Mouse (Mus musculus) erythroblast, embryonic 14.5 days (primary cell): Measurements from ENCODE around the gene Ms4a6d. TPM values are rescaled to one million over a fixed set of nuclear protein-coding genes. Genes with fewer than 3 reads are reported as not detected.

Source experiments
- H3K27me3 ChIP-seq: 2 replicates; pipeline ENCODE4 v1.6.1; 2012; ENCODE audit warnings: inconsistent platforms; ENCODE audit not compliant: control insufficient read depth
- H3K36me3 ChIP-seq: 2 replicates; pipeline ENCODE4 v1.6.1; 2012; ENCODE audit warnings: mild to moderate bottlenecking, inconsistent platforms; ENCODE audit not compliant: control insufficient read depth
- H3K4me1 ChIP-seq: 2 replicates; pipeline ENCODE4 v1.6.1; 2012; ENCODE audit warnings: inconsistent platforms; ENCODE audit not compliant: control insufficient read depth
- H3K4me3 ChIP-seq: replicated peaks from 2 replicates; pipeline ENCODE3; 2012; ENCODE audit warnings: moderate library complexity, mild to moderate bottlenecking, inconsistent platforms
- H3K9me3 ChIP-seq: 2 replicates; pipeline ENCODE4 v1.6.1; 2012; ENCODE audit warnings: low read length, inconsistent platforms, mixed read lengths; ENCODE audit not compliant: control insufficient read depth
- GATA1 ChIP-seq: IDR thresholded peaks from 2 replicates; pipeline ENCODE4 v1.6.1; 2012; ENCODE audit warnings: low read length, inconsistent platforms, mixed read lengths
- TAL1 ChIP-seq: IDR thresholded peaks from 3 replicates; pipeline ENCODE4 v1.6.1; 2012; ENCODE audit warnings: low read length, inconsistent platforms, mixed read lengths
- polyA plus RNA-seq: library from polyadenylated mRNA; stranded (reverse); fragments of >175 nt; gene quantifications from 2 replicates; pipeline ENCODE4 v1.2.3, GENCODE M21; 2012

Ms4a6d gene
- polyA plus RNA-seq, result not detected in 2 replicates

DNA sequence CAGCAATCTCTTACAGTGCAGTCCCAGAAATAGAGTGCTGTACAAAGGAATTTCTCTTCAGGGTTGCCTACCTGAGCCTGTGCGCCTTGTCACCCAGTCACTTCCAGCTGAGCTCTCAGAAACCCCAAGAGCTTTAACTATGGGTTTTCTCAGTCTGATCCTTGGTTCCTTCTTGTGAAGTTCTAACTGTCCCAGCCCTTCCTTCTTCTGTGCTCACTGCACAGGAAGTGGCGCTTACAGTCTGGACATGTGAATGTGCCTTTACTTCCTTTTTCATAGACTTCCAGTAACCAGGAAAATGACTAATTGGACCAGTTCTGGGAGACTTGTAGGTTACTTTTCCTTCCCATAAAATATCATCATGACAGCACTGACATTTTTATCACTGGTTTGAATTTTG, at the start of gene Ms4a6d:
Gene Ms4a6d, minus strand, starts transcription at position 247 of the 400 bp plus-strand sequence.
- H3K4me3 ChIP-seq, result no peak within 1 kb of the TSS
- no peaks in the 10 kb centered on the region for H3K27me3 ChIP-seq
- no peaks in the 10 kb centered on the region for H3K36me3 ChIP-seq
- no peak for TF ChIP-seq TAL1
- no peak for TF ChIP-seq GATA1
- H3K4me1 ChIP-seq, result no peaks in the 10 kb centered on the region
- H3K9me3 ChIP-seq, result no peaks in the 10 kb centered on the region

DNA sequence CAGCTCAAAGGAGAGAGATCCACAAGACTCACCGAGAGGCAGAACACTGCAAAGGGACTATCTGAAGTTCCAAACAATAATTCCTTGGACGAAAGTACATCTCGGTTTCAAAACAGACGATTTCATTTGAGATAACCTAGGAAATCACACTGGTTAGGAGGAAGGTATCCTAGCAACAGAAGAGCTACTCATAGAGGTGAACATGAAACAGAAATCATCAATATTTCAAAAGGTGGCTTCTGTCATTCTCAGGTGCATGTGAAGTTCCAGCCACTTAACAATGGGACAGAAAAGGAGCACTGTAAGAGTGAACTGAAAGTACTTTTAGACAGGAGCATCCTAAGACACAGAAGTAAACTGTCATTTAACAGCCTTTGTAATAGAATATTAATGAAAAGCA, 44.9 kb upstream of the Ms4a6d start:
- Histone ChIP-seq H3K4me3 (no peak overlapping the region), H3K36me3 (no peaks in the 10 kb centered on the region), H3K9me3 (no peaks in the 10 kb centered on the region), H3K27me3 (no peaks in the 10 kb centered on the region), H3K4me1 (no peaks in the 10 kb centered on the region)
- TF ChIP-seq TAL1, result no peak
- TF ChIP-seq GATA1, result no peak

DNA sequence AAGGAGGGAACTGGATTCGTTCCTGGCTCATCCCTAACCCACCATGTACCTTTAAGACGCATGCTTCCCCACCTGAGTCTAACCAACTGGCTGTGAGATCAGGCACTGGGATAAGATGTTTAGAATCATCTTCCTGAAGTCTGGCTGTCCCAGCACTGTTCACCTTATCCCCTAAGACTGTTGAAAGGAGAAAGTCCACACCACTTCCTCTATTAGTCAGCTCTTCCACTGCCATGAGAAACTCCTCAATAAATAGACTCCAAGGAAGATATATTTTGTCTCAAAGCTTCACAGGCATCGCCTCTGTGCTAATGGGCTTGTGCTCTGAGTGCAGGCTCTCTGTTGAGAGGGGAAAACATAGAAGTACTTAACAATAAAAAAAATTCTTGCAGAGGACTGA, 41.5 kb upstream of the Ms4a6d start:
- no peaks in the 10 kb centered on the region for H3K4me1 ChIP-seq
- no peaks in the 10 kb centered on the region for H3K36me3 ChIP-seq
- H3K27me3 ChIP-seq, result no peaks in the 10 kb centered on the region
- TF ChIP-seq GATA1 (no peak), TAL1 (no peak)
- H3K4me3 ChIP-seq, result no peak overlapping the region
- H3K9me3 ChIP-seq, result no peaks in the 10 kb centered on the region

DNA sequence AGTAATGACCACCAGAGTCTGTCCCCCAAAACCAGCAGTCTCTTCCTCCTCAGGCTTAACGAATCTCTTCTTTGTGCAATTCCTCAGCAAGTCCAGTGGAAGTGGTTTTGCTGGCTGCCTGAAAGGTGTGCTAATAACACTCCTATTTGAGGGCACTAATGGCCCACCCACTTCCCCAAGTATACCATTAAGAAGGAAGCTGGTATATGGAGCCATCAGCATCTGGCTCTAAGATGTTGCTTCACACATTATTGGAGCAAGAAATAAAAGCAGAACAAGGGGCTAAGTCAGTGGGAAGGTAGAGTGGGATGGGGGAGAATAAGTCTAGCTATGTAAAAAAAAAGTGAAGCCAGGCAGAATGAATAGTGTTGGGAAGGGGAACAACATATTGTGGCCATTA, 36.1 kb upstream of the Ms4a6d start, which contains the start of gene Ms4a3:
Gene Ms4a3, minus strand, starts transcription at position 120 of the 400 bp plus-strand sequence.
- H3K9me3 ChIP-seq, result no peaks in the 10 kb centered on the region
- H3K4me3 ChIP-seq, result no peak within 1 kb of the TSS
- H3K4me1 ChIP-seq, result no peaks in the 10 kb centered on the region
- H3K36me3 ChIP-seq, result no peaks in the 10 kb centered on the region
- H3K27me3 ChIP-seq, result no peaks in the 10 kb centered on the region
- no peak for TF ChIP-seq TAL1
- TF ChIP-seq GATA1, result no peak

DNA sequence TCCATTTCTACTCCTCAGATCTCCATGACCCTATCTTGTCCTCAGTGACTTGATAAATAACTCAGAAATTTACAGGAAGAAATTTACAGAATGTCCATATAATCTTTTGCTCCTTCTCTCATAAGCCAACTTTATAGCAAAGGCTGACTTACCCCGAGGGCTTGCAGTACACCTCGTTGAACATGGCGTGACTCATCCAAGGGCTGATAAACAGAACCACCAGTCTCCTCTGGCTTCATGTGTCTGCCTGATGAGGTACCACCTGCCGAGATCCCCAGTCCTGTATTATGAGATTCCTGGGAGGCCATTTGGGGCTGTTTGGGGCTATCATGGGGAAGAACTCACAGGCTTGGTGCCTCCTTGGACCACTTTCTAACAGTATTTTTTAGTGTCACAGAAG, 34.4 kb upstream of the Ms4a6d start:
- Histone ChIP-seq H3K36me3 (no peaks in the 10 kb centered on the region), H3K4me3 (no peak overlapping the region), H3K9me3 (no peaks in the 10 kb centered on the region), H3K27me3 (no peaks in the 10 kb centered on the region), H3K4me1 (no peaks in the 10 kb centered on the region)
- TF ChIP-seq TAL1 (no peak), GATA1 (no peak)

- no peaks in the 10 kb centered on the region for H3K36me3 ChIP-seq
- no peak overlapping the region for H3K4me3 ChIP-seq
- no peak for TF ChIP-seq GATA1
- TF ChIP-seq TAL1, result no peak
- H3K9me3 ChIP-seq, result no peaks in the 10 kb centered on the region
- no peaks in the 10 kb centered on the region for H3K4me1 ChIP-seq
- no peaks in the 10 kb centered on the region for H3K27me3 ChIP-seq
Observed at GRCm38 (mm10) chr19:11635572-11635971, 30.9 kb upstream of the Ms4a6d start.

GRCm38 (mm10) chr19:11634330-11634729, 29.7 kb upstream of the Ms4a6d start:
- Histone ChIP-seq H3K4me3 (no peak overlapping the region), H3K9me3 (no peaks in the 10 kb centered on the region), H3K4me1 (no peaks in the 10 kb centered on the region), H3K27me3 (no peaks in the 10 kb centered on the region), H3K36me3 (no peaks in the 10 kb centered on the region)
- TF ChIP-seq GATA1, result no peak
- TF ChIP-seq TAL1, result no peak

DNA sequence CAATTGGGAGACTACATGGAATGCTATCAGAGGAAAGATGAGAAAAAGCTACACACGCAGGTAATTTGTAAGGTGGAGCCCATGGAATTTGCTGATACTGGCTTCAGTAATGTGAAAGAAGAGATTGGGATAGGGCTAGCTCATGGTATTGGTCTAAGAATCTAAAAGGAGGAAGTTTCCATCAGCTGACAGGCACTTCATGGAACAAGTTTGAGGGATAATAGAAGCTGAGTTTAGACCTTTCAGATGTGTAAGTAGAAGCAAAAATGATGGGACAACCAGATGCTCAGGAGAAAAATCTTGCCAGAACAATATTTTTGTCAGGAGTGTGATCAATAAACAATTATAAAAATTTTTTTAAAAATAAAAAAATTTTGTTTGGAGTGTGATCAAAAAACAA, 29.1 kb upstream of the Ms4a6d start:
- no peaks in the 10 kb centered on the region for H3K27me3 ChIP-seq
- no peak overlapping the region for H3K4me3 ChIP-seq
- H3K36me3 ChIP-seq, result no peaks in the 10 kb centered on the region
- H3K4me1 ChIP-seq, result no peaks in the 10 kb centered on the region
- TF ChIP-seq GATA1 (no peak), TAL1 (no peak)
- H3K9me3 ChIP-seq, result no peaks in the 10 kb centered on the region

DNA sequence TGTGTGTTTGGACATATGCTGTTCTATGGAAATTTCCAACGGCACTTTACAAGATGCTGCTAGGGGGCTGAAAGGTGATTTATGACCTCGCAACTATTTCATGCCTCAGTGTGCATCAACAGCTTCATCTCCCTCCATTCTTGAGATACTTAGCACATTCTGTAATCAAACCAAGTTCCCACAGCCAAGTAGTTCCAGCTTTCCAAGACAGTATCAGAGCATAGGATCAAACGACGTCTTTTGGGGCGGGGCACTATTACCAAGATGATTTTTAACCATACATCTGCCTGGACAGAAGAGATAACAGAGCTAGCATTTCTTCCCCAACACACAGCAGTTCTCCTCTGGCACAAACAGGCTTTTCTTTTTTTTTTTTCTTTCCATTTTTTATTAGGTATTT, 20.6 kb upstream of the Ms4a6d start:
- Histone ChIP-seq H3K27me3 (no peaks in the 10 kb centered on the region), H3K4me3 (no peak overlapping the region), H3K9me3 (no peaks in the 10 kb centered on the region), H3K4me1 (peaks cover 13% of the 10 kb centered on the region), H3K36me3 (no peaks in the 10 kb centered on the region)
- TF ChIP-seq TAL1 (no peak), GATA1 (no peak)

- Histone ChIP-seq H3K4me3 (no peak overlapping the region), H3K4me1 (peaks cover 13% of the 10 kb centered on the region), H3K9me3 (no peaks in the 10 kb centered on the region), H3K36me3 (no peaks in the 10 kb centered on the region), H3K27me3 (no peaks in the 10 kb centered on the region)
- TF ChIP-seq TAL1 (no peak), GATA1 (no peak)
Observed at GRCm38 (mm10) chr19:11624800-11625199, 20.2 kb upstream of the Ms4a6d start.
